Mouse (Mus musculus) right cerebral cortex, postnatal 36 days (tissue): ENCODE results near the gene Mdga1.
"Not testable (repeated sequence)": the region's sequence is repeated elsewhere in the genome, so short reads cannot be mapped to it uniquely, and the experiment has no call there.

Source experiments
- DNase-seq, 2 experiments: peaks; one replicate each; pipeline ENCODE4 v3.0.0; 2022; ENCODE audit warnings: low spot score in 2 of 2, mixed read lengths in 1 of 2

The Mdga1 gene

DNA sequence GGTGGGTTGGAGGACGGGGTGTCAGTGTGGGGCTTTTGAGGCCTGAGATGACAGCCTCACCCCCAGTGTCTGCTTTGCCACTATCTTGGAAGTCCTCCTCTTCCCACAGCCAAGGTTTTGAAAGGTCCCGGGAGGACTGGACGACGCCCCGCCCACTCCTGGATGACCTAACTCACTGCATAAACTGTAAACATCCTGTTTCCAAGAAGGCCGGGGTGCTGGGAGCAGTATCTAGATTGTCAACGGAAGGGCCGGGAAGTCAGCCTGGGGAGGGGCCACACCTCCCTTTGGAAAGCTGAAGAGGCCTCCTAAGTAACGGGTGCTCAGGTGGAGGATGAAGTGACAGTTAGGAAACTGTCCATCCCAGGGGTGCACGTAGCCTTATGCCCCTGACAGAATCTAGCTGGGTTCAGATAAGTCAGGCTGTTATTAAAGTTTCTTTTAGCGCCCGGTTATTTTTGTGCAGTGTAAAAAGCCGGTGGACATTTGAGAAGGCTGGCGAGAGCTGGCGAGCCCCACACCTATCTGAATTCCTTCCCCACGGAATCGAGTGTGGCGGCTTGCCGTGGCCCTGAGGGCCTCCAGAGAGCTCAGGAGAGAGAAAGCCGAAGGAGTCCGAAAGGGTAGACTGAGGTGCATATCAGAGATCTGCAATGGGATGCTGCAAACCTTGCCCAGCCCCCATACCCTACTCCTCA is 170.3 kb downstream of the Mdga1 start:
- no peak for DNase-seq

DNA sequence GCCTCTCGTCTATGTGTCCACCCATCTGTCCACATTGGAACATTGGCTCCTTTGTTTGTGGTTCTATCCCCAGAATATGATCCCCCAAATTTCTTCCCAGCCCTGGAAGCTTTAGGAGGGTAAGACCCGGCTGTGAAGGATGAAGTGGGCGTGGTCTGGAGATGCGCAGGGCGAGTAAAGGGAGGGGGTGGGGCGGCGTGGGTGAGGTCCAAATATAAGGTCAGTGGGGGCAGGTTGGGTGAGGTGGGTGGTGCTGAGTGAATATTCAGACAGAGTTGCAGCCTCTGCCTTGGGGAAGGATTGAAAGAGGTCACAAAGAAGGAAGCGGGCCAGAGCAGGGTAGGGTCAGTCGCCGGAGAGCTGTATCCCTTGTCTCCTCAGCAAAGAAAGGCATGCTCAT is 171.7 kb downstream of the Mdga1 start:
- DNase-seq: no peak

DNA sequence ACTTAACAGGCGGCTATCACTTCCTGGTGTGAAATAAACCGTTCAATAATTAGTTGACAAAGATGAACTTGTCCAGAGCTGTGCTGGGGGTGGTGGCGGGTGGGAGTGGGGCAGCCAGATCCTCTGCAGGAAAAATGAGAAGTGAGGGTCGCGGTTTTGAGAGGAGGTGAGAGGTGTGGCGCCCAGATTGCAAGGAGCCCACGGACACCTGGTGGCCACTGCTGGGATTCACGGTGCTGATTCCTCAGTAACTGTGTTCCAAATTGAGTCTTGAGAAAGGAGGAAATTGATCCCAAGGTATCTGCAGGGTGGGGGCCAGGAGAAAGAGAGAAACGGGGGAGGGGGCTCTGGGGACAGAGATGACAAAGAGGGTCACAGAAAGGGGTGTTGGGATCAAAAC is 173.1 kb downstream of the Mdga1 start:
- DNase-seq: no peak

DNA sequence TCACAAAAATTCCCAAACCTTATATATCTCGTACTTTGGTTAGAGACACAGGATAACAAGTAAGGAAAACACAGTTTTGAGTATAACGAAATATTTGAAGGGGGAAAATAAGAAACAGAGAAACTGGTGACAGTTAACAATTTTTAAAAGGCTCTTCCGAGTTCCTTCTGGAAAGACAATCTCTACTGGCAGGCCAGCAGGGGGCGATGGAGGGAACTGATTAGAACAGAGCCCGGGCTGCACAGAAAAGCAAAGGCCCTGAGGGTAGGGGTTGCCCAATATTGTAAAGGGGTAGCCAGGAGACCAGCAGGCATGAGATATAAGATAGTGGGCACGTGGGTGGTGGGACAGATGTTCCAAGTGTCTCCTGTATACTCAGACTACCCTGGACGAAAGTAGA is 173.8 kb downstream of the Mdga1 start:
- peak in 1 of 2 experiments; percentile 22 for DNase-seq

DNA sequence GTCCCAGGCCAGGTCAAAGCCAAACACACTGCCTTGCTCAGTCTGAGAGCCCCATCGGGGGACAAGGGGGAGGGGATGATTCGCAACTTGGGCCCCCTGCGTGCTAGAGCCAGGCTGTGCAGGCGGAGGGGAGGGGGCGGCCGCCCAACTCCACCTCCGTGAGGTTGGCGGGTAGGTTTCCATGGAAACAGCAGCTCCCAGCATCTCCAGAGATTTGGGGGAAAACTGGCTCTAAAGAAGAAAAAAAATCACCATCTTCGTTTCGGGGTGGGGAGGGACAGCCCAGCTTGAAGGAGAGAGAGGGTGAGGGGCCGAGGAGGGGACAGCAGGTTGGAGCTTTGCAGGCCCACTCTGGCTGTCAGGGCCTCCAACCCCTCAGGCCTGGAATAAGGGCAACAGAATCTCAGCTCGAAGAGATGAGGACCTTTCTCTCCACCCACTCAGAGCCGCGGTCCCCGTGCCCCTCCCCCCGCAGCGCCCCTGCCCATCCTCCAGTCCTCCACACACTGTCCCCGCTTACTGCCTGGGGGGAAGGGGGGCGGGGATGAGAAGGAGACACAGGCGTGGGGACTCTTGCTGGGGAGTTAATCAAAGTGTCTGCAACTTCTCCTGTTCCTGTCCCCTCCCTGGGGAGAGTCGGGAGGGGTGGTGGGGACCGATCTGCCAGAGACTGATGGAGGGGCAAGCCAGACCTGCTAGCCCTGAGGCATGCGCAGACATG is 174.7 kb downstream of the Mdga1 start:
- DNase-seq: no peak

DNA sequence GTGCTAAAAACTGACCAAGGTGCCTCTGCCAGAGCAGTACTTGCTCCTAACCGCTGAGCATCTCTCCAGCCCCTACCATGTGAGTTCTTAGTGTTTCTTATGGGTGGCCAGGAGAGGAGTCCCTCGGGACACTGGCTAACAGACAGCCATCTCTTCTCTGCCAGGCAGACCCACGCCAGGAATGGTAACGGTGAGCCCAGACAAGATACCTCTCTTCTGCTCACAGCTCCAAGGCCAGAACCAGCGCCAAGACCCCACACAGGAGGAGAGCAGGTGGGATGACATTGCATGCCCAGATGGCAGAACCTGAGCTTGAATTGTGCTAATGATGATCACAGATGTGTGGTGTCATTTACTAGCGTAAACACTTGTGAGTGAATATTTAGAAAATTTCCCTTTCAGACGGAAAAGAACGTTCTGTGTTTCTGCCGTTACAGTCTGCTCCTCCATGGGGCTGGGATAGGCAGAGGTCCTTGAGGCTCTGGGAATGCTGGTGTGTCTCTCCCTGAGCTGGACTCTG is 178.3 kb downstream of the Mdga1 start:
- DNase-seq: no peak

DNA sequence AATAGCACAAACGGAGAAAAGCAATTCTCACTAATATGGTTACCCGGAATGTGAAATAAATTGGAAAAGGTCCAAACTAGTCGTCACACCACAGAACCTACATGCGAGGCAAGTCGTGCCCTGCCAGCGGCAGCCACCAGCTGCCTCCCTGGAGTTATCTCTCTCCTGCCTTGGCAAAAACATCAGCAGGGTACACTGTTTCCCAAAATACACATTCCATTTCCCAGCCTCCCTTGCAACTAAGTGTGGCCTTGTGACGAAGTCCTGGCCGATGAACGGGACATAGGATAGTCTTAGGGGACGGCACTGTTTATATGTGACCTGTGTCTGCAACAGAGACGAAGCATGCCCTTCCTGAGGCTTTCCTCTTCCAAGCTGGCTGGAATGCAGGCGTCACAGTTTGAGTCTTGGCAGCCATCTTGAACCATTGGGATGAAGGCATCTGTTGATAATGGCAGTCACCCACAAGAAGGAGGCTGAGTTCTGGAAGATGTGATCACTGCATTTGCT is 179.6 kb downstream of the Mdga1 start:
- DNase-seq: no peak

DNA sequence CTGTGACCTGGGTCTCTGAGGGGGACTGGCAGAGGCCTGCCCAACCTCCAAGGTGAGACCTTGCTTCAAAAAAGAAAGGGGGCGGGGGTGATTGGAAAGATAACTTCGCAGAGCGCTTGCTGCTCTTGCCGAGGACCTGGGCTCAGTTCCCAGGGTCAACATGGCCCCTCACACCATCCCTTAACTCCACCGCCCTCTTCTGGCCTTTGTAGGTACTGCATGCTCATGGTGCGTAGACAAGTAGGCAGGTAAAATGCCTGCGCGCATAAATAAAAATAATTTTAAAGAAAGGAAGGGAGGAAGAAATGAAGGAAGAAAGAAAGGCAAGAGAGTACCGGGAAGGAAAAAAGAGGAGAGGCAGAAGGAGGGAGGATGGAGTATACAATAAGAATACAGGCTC is 180.2 kb downstream of the Mdga1 start:
- no peak for DNase-seq

DNA sequence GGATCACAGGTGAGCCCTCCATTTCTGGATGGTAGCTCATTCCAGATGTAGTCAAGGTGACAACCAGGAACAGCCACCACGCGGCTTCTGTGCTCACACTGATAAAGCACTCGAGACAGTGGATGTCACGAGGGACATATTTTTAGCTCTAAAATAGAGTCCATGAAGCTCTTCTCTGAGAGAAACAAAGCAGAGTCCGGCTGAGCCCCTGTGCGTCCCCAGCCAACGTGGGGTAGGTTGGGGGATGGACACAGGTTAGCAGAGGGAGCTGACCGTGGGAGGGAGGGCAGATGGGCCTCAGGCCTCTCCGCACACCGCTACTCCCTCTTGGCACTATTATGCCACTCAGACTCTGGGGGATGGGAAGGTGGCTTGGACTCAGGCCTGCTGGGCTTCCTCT is 181.3 kb downstream of the Mdga1 start:
- no peak for DNase-seq

DNA sequence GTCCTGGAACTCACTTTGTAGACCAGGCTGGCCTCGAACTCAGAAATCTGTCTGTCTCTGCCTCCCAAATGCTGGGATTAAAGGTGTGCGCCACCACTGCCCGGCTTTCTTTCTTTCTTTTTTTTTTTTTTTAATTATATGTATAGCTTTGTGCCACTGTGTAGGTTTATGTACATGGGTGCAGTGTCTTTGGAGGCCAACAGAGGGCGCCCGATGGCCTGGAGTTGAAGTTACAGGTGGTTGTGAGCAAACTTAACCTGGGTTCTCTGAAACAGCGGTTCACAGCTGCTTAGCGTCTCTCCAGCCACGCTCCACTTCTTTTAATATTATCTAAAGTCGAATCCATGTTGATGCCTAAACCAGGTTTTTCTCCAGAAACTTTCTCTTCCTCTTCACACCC is 185.1 kb downstream of the Mdga1 start:
- no peak for DNase-seq

DNA sequence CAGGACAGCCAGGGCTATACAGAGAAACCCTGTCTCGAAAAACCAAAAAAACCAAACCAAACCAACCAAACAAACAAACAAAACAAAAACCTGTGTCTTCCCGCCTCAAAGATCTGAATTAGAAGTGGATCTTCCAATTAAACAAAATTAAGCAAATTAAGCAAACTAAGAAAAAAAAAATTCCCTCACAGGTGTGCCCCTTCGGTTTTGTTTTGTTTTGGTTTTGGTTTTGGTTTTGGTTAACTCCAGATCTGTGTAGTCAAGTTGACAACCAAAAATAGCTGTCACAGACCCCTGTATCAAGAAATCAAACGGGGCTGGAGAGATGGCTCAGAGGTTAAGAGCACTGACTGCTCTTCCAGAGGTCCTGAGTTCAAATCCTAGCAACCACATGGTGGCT is 188.4 kb downstream of the Mdga1 start:
- not testable (repeated sequence) for DNase-seq

DNA sequence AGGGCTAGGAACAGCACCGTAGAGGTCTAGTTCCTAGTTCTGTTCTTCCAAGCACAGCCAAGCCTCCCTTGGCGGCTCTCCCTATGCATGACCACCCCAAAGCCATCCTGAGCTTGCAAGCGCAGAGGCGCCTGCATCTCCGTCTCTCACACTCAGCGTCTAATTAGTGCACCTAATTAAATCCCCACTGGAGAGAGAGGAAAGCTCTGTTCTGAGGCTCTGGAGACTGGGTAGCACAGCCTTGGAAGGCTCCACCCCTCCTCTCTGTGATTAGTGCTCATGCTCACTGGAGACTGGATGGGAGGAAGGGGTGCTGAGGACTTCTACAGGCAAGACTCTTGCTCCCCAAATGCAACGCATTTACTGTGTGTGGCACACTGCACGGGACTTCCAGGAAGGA is 191.9 kb downstream of the Mdga1 start:
- no peak for DNase-seq
